Mouse (Mus musculus) limb, embryonic 14.5 days (tissue): ENCODE data around the gene Rnf31. TPM values are rescaled to one million over a fixed set of nuclear protein-coding genes. Genes with fewer than 3 reads are reported as not detected.

Experiments
- ATAC-seq: fragments of 200-750 bp; cut with Nextera tagmentation; 2 replicates; pipeline ENCODE4 v1.8.0; 2017; ENCODE audit warnings: low read depth, moderate number of reproducible peaks, moderate TSS enrichment; ENCODE audit not compliant: low FRiP score
- DNase-seq: peaks from one replicate; pipeline ENCODE4 v3.0.0-alpha.2; 2015; ENCODE audit warnings: low spot score
- H3K27ac ChIP-seq: fragments of 300-500 bp; sonication (generic); replicated peaks from 2 replicates; pipeline ENCODE4 v1.5.1; 2014; ENCODE audit warnings: low read depth, mild to moderate bottlenecking, low read length, moderate library complexity, mixed read lengths
- H3K27me3 ChIP-seq: fragments of 300-500 bp; sonication (generic); 2 replicates; pipeline ENCODE4 v1.6.1; 2014; ENCODE audit warnings: low read length, mixed read lengths; ENCODE audit not compliant: control insufficient read depth, insufficient read depth
- H3K36me3 ChIP-seq: fragments of 300-500 bp; sonication (generic); 2 replicates; pipeline ENCODE4 v1.6.1; 2014; ENCODE audit warnings: mild to moderate bottlenecking, low read length, moderate library complexity, mixed read lengths; ENCODE audit not compliant: control insufficient read depth, insufficient read depth
- H3K4me1 ChIP-seq: fragments of 300-500 bp; sonication (generic); 2 replicates; pipeline ENCODE4 v1.6.1; 2014; ENCODE audit warnings: antibody characterized with exemption, low read length, mixed read lengths; ENCODE audit not compliant: control insufficient read depth, insufficient read depth
- H3K4me2 ChIP-seq: fragments of 300-500 bp; sonication (generic); replicated peaks from 2 replicates; pipeline ENCODE4 v1.6.1; 2014; ENCODE audit warnings: low read depth, mild to moderate bottlenecking, low read length, moderate library complexity; ENCODE audit not compliant: severe bottlenecking
- H3K4me3 ChIP-seq: fragments of 300-500 bp; sonication (generic); replicated peaks from 2 replicates; pipeline ENCODE4 v1.5.1; 2014; ENCODE audit warnings: low read length
- H3K9ac ChIP-seq: fragments of 300-500 bp; sonication (generic); 2 replicates; pipeline ENCODE4 v1.6.1; 2014; ENCODE audit warnings: mild to moderate bottlenecking, low read depth, low read length, moderate library complexity; ENCODE audit not compliant: severe bottlenecking
- H3K9me3 ChIP-seq: fragments of 300-500 bp; sonication (generic); 2 replicates; pipeline ENCODE4 v1.6.1; 2016; ENCODE audit warnings: low read length; ENCODE audit not compliant: control insufficient read depth
- POLR2A ChIP-seq: fragments of 200-500 bp; IDR thresholded peaks from 2 replicates; pipeline ENCODE4 v1.8.0; 2012; ENCODE audit warnings: inconsistent platforms, mild to moderate bottlenecking, moderate library complexity, borderline replicate concordance; ENCODE audit not compliant: insufficient read depth, insufficient read length; ENCODE audit errors: extremely low read depth
- whole genome bisulfite sequencing: fragments of 180-500 bp; shearing (Covaris S2); extraction: QIAGEN DNeasy Blood & Tissue Kit; methylation state at CpG from one replicate; pipeline ENCODE4 v1.1.7; 2014; 5-methylcytosine and 5-hydroxymethylcytosine counted together
- polyA plus RNA-seq, 2 experiments: library from polyadenylated mRNA; depleted of rRNA in 1 of 2; stranded (reverse) in 1 of 2; unstranded in 1 of 2; fragments of >200 nt; fragmentation: Nextera tagmentation in 1 of 2; extraction: Ambion mirVana in 1 of 2; gene quantifications; 2 replicates each; pipeline versions ENCODE4 v1.2.1 to v1.2.3; 2012 to 2014

Rnf31 gene
- polyA plus RNA-seq, 2 experiments, result 13.1 to 23.0 TPM

GRCm38 (mm10) chr14:55575711-55576110 lies 15.8 kb upstream of the Rnf31 start:
- no peak overlapping the region; the same call in 1 of the 2 replicates for H3K9ac ChIP-seq
- WGBS, result 70% methylated on average over 13 of the region's 13 CpGs
- peaks cover 7% of the 10 kb centered on the region; the same call in 1 of the 2 replicates for H3K36me3 ChIP-seq
- no peaks in the 10 kb centered on the region for H3K9me3 ChIP-seq
- H3K4me1 ChIP-seq, result peaks cover 9% of the 10 kb centered on the region
- H3K4me2 ChIP-seq, result no peak overlapping the region
- 0 out of 2 replicates have a peak overlapping the region, but pooled peaks have one; percentile 19 for H3K27ac ChIP-seq
- no peak for ATAC-seq
- peak overlapping the region; percentile 5; the same call in 1 of the 2 replicates for H3K4me3 ChIP-seq
- no peak for TF ChIP-seq POLR2A
- H3K27me3 ChIP-seq, result no peaks in the 10 kb centered on the region
- no peak for DNase-seq

- 0 out of 2 replicates have a peak overlapping the region, but pooled peaks have one; percentile 7 for H3K4me3 ChIP-seq
- WGBS, result 80% methylated on average over 16 of the region's 16 CpGs
- ATAC-seq (no peak), DNase-seq (no peak)
- peaks cover 10% of the 10 kb centered on the region; the same call in 1 of the 2 replicates for H3K36me3 ChIP-seq
- H3K4me1 ChIP-seq, result peaks cover 9% of the 10 kb centered on the region
- no peak for TF ChIP-seq POLR2A
- no peaks in the 10 kb centered on the region for H3K9me3 ChIP-seq
- no peak overlapping the region for H3K27ac ChIP-seq
- H3K4me2 ChIP-seq, result no peak overlapping the region
- H3K9ac ChIP-seq, result no peak overlapping the region
- no peaks in the 10 kb centered on the region for H3K27me3 ChIP-seq
These were observed 15.1 kb upstream of the Rnf31 start for GRCm38 (mm10) chr14:55576376-55576775.

- TF ChIP-seq POLR2A, result 0 out of 2 replicates have a peak, but pooled peaks have one; percentile 12
- Histone ChIP-seq H3K4me1 (peaks cover 9% of the 10 kb centered on the region), H3K27me3 (no peaks in the 10 kb centered on the region), H3K4me2 (peak within 1 kb of the TSS; percentile 84), H3K4me3 (peak within 1 kb of the TSS; percentile 78), H3K27ac (peak within 1 kb of the TSS; percentile 69; the same call in 1 of the 2 replicates), H3K9me3 (no peaks in the 10 kb centered on the region), H3K36me3 (peaks cover 19% of the 10 kb centered on the region), H3K9ac (peak within 1 kb of the TSS; percentile 79)
- DNase-seq (peak; percentile 91), ATAC-seq (peak; percentile 88)
- WGBS, result 1% methylated on average over 29 of the region's 32 CpGs
These were observed 13.4 kb upstream of the Rnf31 start, which contains the start of gene Psme1 for GRCm38 (mm10) chr14:55577871-55578667. Gene Psme1, plus strand, starts transcription at chr14:55578123.

- DNase-seq (no peak), ATAC-seq (peak; percentile 14)
- TF ChIP-seq POLR2A, result no peak
- H3K4me3 ChIP-seq, result peak overlapping the region; percentile 78
- H3K36me3 ChIP-seq, result peaks cover 19% of the 10 kb centered on the region
- peak overlapping the region; percentile 84 for H3K4me2 ChIP-seq
- no peaks in the 10 kb centered on the region for H3K27me3 ChIP-seq
- no peaks in the 10 kb centered on the region for H3K9me3 ChIP-seq
- H3K4me1 ChIP-seq, result peaks cover 9% of the 10 kb centered on the region
- peak overlapping the region; percentile 79 for H3K9ac ChIP-seq
- WGBS, result 23% methylated on average over 6 of the region's 6 CpGs
- peak overlapping the region; percentile 69; the same call in 1 of the 2 replicates for H3K27ac ChIP-seq
These were observed 12.7 kb upstream of the Rnf31 start for GRCm38 (mm10) chr14:55578668-55579269.

- Histone ChIP-seq H3K9ac (no peak overlapping the region), H3K27me3 (no peaks in the 10 kb centered on the region), H3K36me3 (peaks cover 19% of the 10 kb centered on the region), H3K27ac (no peak overlapping the region), H3K4me2 (no peak overlapping the region), H3K4me1 (peaks cover 9% of the 10 kb centered on the region), H3K4me3 (no peak overlapping the region), H3K9me3 (no peaks in the 10 kb centered on the region)
- 80% methylated on average over 23 of the region's 23 CpGs for WGBS
- ATAC-seq, result no peak
- DNase-seq, result no peak
- no peak for TF ChIP-seq POLR2A
These were observed 11.7 kb upstream of the Rnf31 start for GRCm38 (mm10) chr14:55579511-55580496.
